Mouse (Mus musculus): ENCODE data around the gene Cep57.
"Not testable (repeated sequence)": the region's sequence is repeated elsewhere in the genome, so short reads cannot be mapped to it uniquely, and the experiment has no call there.

The Cep57 gene

GRCm38 (mm10) chr9:13794302-13794701 is 32.6 kb downstream of the Cep57 start:
- no peak for DNase-seq (ENCODE audit: low read depth)

GRCm38 (mm10) chr9:13790864-13791263 is 36.0 kb downstream of the Cep57 start:
- not testable (repeated sequence) for DNase-seq (ENCODE audit: low read depth)

DNA sequence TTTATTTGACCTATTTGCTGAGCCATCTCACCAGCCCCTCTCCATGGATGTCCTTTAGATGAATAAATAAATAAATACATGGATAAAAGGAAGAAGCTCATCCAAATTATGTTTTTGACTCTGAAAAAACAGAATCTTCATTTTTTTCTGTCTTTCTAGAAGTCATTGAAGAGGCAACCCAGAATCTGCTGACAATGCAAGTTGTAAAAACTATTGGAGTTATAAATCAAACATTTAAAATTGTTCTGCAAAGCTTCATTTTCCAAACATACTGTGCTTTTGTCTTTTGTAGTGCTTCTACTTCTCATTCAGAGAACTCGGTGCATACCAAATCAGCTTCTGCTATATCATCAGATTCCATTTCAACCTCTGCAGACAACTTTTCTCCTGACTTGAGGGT is 44.9 kb downstream of the Cep57 start:
- DNase-seq (ENCODE audit: low read depth) = no peak

GRCm38 (mm10) chr9:13774732-13775131 is 52.2 kb downstream of the Cep57 start:
- DNase-seq (ENCODE audit: low read depth) = no peak

GRCm38 (mm10) chr9:13766570-13766969 is 60.3 kb downstream of the Cep57 start:
- DNase-seq (ENCODE audit: low read depth) = no peak

- DNase-seq (ENCODE audit: low read depth) = no peak
These were observed 61.3 kb downstream of the Cep57 start for GRCm38 (mm10) chr9:13765624-13766023.

DNA sequence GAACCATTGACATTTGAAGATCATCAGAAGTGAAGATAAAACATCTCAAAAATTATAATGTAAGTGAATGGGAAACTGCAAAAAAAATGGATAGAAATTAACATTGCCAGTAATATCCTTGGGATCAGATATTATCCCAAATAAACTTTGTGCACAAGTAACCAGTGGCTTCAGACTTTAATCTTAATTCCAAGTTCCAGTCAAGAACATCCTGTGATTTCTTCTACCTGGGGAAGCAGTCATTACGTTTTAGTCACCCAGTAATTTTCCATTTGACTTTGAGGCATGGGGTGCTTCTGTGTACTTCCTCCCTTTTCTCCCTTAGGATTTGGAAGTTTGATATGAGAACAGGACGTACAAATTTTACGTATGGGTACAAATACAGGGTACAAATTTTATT is 66.5 kb downstream of the Cep57 start:
- DNase-seq (ENCODE audit: low read depth) = no peak

Measured in c-Kit-positive CD71-positive TER-119-negative erythroid progenitor cells, embryonic 14.5 days (primary cell).